In genomic region chr9:64830092-64830618, GRCm38 (mm10) we compare ENCODE assay signal across 11 mouse cellular contexts. TPM values are rescaled to one million over a fixed set of nuclear protein-coding genes. Genes with fewer than 3 reads are reported as not detected.
DNase-seq lines count a peak whose midpoint lies in the region; ATAC-seq and TF ChIP-seq lines count a peak whose summit lies in the region.
"Had no signal": no experiment of that assay in that cellular context is flagged by ENCODE, and none has a peak within 500 bp of the region (broad histone marks: within the 10 kb centered on the region; RNA-seq: fewer than 3 reads in every experiment).

No protein-coding gene starts in this region.

- WGBS in lung, postnatal 0 days = 55% methylated on average over 6 of the region's 6 CpGs
- WGBS in lung, adult 2 months = 42% methylated on average over 6 of the region's 6 CpGs
- WGBS in liver, embryonic 12.5 days (ENCODE audit: insufficient replicate concordance) = 13% methylated on average over 6 of the region's 6 CpGs
- WGBS in forebrain, embryonic 10.5 days = 81% methylated on average over 6 of the region's 6 CpGs
- 69% methylated on average over 6 of the region's 6 CpGs for WGBS in hindbrain, embryonic 10.5 days

- no peaks in the 10 kb centered on the region for H3K4me1 ChIP-seq in lung, postnatal 0 days (ENCODE audit: insufficient read depth, low read depth, low read length)
- H3K4me1 ChIP-seq in lung, adult 2 months (ENCODE audit: control insufficient read depth, insufficient read depth, low read length) = peaks cover 4% of the 10 kb centered on the region; the same call in 1 of the 2 replicates
- H3K4me1 ChIP-seq in bone marrow macrophage, adult 2 months (ENCODE audit: control insufficient read depth, insufficient read depth, low read length) = peaks cover 19% of the 10 kb centered on the region
- peaks cover 82% of the 10 kb centered on the region for H3K4me1 ChIP-seq in liver, embryonic 12.5 days
- no peaks in the 10 kb centered on the region for H3K4me1 ChIP-seq in forebrain, embryonic 10.5 days
- H3K4me1 ChIP-seq in hindbrain, embryonic 10.5 days (replicated peaks) = no peaks in the 10 kb centered on the region

- no peaks in the 10 kb centered on the region for H3K27me3 ChIP-seq in lung, postnatal 0 days (replicated peaks; ENCODE audit: insufficient read depth, low read length)
- no peaks in the 10 kb centered on the region for H3K27me3 ChIP-seq in liver, embryonic 12.5 days (replicated peaks)
- no peaks in the 10 kb centered on the region for H3K27me3 ChIP-seq in myocyte (ENCODE audit: control insufficient read depth, insufficient read depth, insufficient read length)
- no peaks in the 10 kb centered on the region for H3K27me3 ChIP-seq in forebrain, embryonic 10.5 days (ENCODE audit: poor library complexity, severe bottlenecking)
- H3K27me3 ChIP-seq in hindbrain, embryonic 10.5 days (ENCODE audit: insufficient read depth, poor library complexity, severe bottlenecking) = no peaks in the 10 kb centered on the region
- H3K27me3 ChIP-seq: heart, embryonic 15.5 days had no signal

- no peak overlapping the region for H3K9ac ChIP-seq in lung, postnatal 0 days (replicated peaks; ENCODE audit: low read depth)
- peak overlapping the region; percentile 54 for H3K9ac ChIP-seq in liver, embryonic 12.5 days
- H3K9ac ChIP-seq: heart, embryonic 15.5 days had no signal

- TF ChIP-seq CTCF in lung, postnatal 0 days (IDR thresholded peaks at IDR 0.05) = no peak
- no peak for TF ChIP-seq CTCF in lung, adult 2 months (IDR thresholded peaks at IDR 0.05; ENCODE audit: insufficient read depth, low read length)
- TF ChIP-seq CTCF in bone marrow macrophage, adult 2 months (IDR thresholded peaks at IDR 0.05; ENCODE audit: low read depth, low read length) = no peak

- H3K9me3 ChIP-seq in lung, postnatal 0 days (ENCODE audit: low read length) = no peaks in the 10 kb centered on the region
- H3K9me3 ChIP-seq in liver, embryonic 12.5 days (replicated peaks) = no peaks in the 10 kb centered on the region
- no peaks in the 10 kb centered on the region for H3K9me3 ChIP-seq in forebrain, embryonic 10.5 days
- H3K9me3 ChIP-seq in hindbrain, embryonic 10.5 days = no peaks in the 10 kb centered on the region
- H3K9me3 ChIP-seq: heart, embryonic 15.5 days had no signal

- TF ChIP-seq POLR2A in lung, adult 2 months (IDR thresholded peaks at IDR 0.05; ENCODE audit: borderline replicate concordance, extremely low read depth, low read depth, low read length) = no peak
- TF ChIP-seq POLR2A in bone marrow macrophage, adult 2 months (IDR thresholded peaks at IDR 0.05; ENCODE audit: borderline replicate concordance, low read depth, low read length) = no peak
- no peak for TF ChIP-seq POLR2A in myocyte (IDR thresholded peaks at IDR 0.05; ENCODE audit: insufficient read length, low read depth)

- H3K27ac ChIP-seq in lung, postnatal 0 days (ENCODE audit: low read length) = no peak overlapping the region
- peak overlapping the region; percentile 64 for H3K27ac ChIP-seq in bone marrow macrophage, adult 2 months (ENCODE audit: insufficient read depth, low read depth, low read length)
- peak overlapping the region; percentile 76 for H3K27ac ChIP-seq in liver, embryonic 12.5 days
- H3K27ac ChIP-seq in forebrain, embryonic 10.5 days = no peak overlapping the region
- no peak overlapping the region for H3K27ac ChIP-seq in hindbrain, embryonic 10.5 days
- H3K27ac ChIP-seq: heart, embryonic 15.5 days had no signal

- H3K4me2 ChIP-seq in lung, postnatal 0 days (replicated peaks; ENCODE audit: low read depth, low read length) = no peak overlapping the region
- H3K4me2 ChIP-seq in liver, embryonic 12.5 days = peak overlapping the region; percentile 39
- peak overlapping the region; percentile 45 for H3K4me2 ChIP-seq in myocyte (ENCODE audit: low read depth)
- H3K4me2 ChIP-seq: heart, embryonic 15.5 days had no signal

- H3K36me3 ChIP-seq in lung, postnatal 0 days (ENCODE audit: insufficient read depth, low read length) = no peaks in the 10 kb centered on the region
- H3K36me3 ChIP-seq in liver, embryonic 12.5 days = peaks cover 21% of the 10 kb centered on the region
- H3K36me3 ChIP-seq in myocyte (ENCODE audit: control insufficient read depth, insufficient read depth) = no peaks in the 10 kb centered on the region
- H3K36me3 ChIP-seq in forebrain, embryonic 10.5 days (replicated peaks) = no peaks in the 10 kb centered on the region
- no peaks in the 10 kb centered on the region for H3K36me3 ChIP-seq in hindbrain, embryonic 10.5 days
- H3K36me3 ChIP-seq: heart, embryonic 15.5 days had no signal

- H3ac ChIP-seq in myocyte (ENCODE audit: control insufficient read depth, insufficient read length) = no peak overlapping the region

- TF ChIP-seq EP300 in lung, postnatal 0 days (IDR thresholded peaks at IDR 0.05) = no peak

- ATAC-seq in lung, postnatal 0 days = no peak
- peak; percentile 53 for ATAC-seq in liver, embryonic 12.5 days
- no peak for ATAC-seq in inflammation-experienced regulatory T-cells, adult 6 months
- ATAC-seq: intestine, embryonic 16.5 days had no signal

- H3K79me2 ChIP-seq in myocyte (ENCODE audit: control insufficient read depth, insufficient read depth) = peaks cover 14% of the 10 kb centered on the region

- peak; percentile 48 for DNase-seq in lung, postnatal 0 days (ENCODE audit: low spot score)
- DNase-seq in lung, adult 2 months = no peak
- no peak for DNase-seq in forebrain, embryonic 10.5 days (ENCODE audit: extremely low spot score, low spot score)
- DNase-seq in hindbrain, embryonic 10.5 days (ENCODE audit: low spot score) = no peak
- DNase-seq: thymus, postnatal 25 days had no signal

- no peak overlapping the region for H3K4me3 ChIP-seq in lung, postnatal 0 days (ENCODE audit: low read depth, low read length)
- H3K4me3 ChIP-seq in lung, adult 2 months (replicated peaks; ENCODE audit: extremely low read depth, low read depth, low read length) = no peak overlapping the region
- H3K4me3 ChIP-seq in bone marrow macrophage, adult 2 months (ENCODE audit: insufficient read depth, low read length) = 0 out of 2 replicates have a peak overlapping the region, but pooled peaks have one; percentile 22
- no peak overlapping the region for H3K4me3 ChIP-seq in liver, embryonic 12.5 days
- no peak overlapping the region for H3K4me3 ChIP-seq in myocyte
- no peak overlapping the region for H3K4me3 ChIP-seq in forebrain, embryonic 10.5 days
- no peak overlapping the region for H3K4me3 ChIP-seq in hindbrain, embryonic 10.5 days
- H3K4me3 ChIP-seq: heart, embryonic 15.5 days had no signal

TF ChIP-seq in myocyte, 11 proteins besides CTCF, POLR2A, EP300 and RAD21:
- TF ChIP-seq CEBPB (IDR thresholded peaks at IDR 0.05; ENCODE audit: insufficient read depth, poor library complexity, severe bottlenecking) = no peak
- TF ChIP-seq REST (IDR thresholded peaks at IDR 0.05; ENCODE audit: insufficient read depth, insufficient read length) = no peak
- no peak for TF ChIP-seq MAX (IDR thresholded peaks at IDR 0.05; ENCODE audit: low read depth)
- TF ChIP-seq MYOG (IDR thresholded peaks at IDR 0.05; ENCODE audit: control insufficient read depth in 1 of 3, insufficient read depth in 1 of 3, insufficient read length in 2 of 3, low read depth in 2 of 3) = no peak
- TF ChIP-seq TCF3 (IDR thresholded peaks at IDR 0.05; ENCODE audit: insufficient read length, low read depth) = no peak
- no peak for TF ChIP-seq E2F4 (IDR thresholded peaks at IDR 0.05; ENCODE audit: insufficient read depth)
- TF ChIP-seq POLR2AphosphoS2 (IDR thresholded peaks at IDR 0.05; ENCODE audit: insufficient read length, low read depth) = no peak
- no peak for TF ChIP-seq TCF12 (IDR thresholded peaks at IDR 0.05; ENCODE audit: insufficient read depth, poor library complexity, severe bottlenecking)
- TF ChIP-seq USF1 (IDR thresholded peaks at IDR 0.05; ENCODE audit: low read depth) = no peak
- no peak for TF ChIP-seq SRF (IDR thresholded peaks at IDR 0.05; ENCODE audit: control insufficient read depth, insufficient read length, low read depth)
- TF ChIP-seq MYOD1 (IDR thresholded peaks at IDR 0.05; ENCODE audit: control insufficient read depth in 1 of 3, insufficient read length in 2 of 3, low read depth in 2 of 3) = no peak

RNA-seq across cellular contexts. Expression of gene Dennd4a, which starts 19.0 kb away (rescaled TPM):
- 6.3 and 7.1 TPM in 2 replicates for polyA plus RNA-seq in lung, postnatal 0 days (2015; fragmentation: Nextera tagmentation; extraction: Ambion mirVana)
- polyA plus RNA-seq in lung, adult 2 months (2012; rRNA removed) = 9.0 and 16.5 TPM in 2 replicates
- polyA plus RNA-seq in bone marrow macrophage, adult 2 months (2012; ENCODE audit: insufficient read depth, insufficient read length, missing spikeins) = 14.9 and 18.3 TPM in 2 replicates
- 32.6 and 32.7 TPM in 2 replicates for polyA plus RNA-seq in liver, embryonic 12.5 days (2016; fragmentation: Nextera tagmentation; extraction: Ambion mirVana)
- 5.0 TPM for polyA plus RNA-seq in myocyte (2012; fragmentation: generic; extraction: Trizol)
- 8.8 and 10.2 TPM in 2 replicates for polyA plus RNA-seq in forebrain, embryonic 10.5 days (2016; fragmentation: Nextera tagmentation; extraction: Ambion mirVana)
- polyA plus RNA-seq in inflammation-experienced regulatory T-cells, adult 6 months (2017; shearing (Covaris generic)) = 10 to 100 TPM; 16.5 to 20.8 (median 20.3) TPM
- 8.0 and 8.8 TPM in 2 replicates for polyA plus RNA-seq in hindbrain, embryonic 10.5 days (2016; fragmentation: Nextera tagmentation; extraction: Ambion mirVana)

Comparison
In these comparisons a context has a peak if more than half of its experiments do, and no peak if none do; other contexts are left out.
1. H3K27ac ChIP-seq: peak in bone marrow macrophage, adult 2 months (single experiment) and liver, embryonic 12.5 days (single experiment); none in lung, postnatal 0 days (single experiment), forebrain, embryonic 10.5 days (single experiment) and hindbrain, embryonic 10.5 days (single experiment).